Mouse (Mus musculus): ENCODE measurements at regions not wholly inside any gene's neighbourhood (a gene's known extent, or its start where the extent isn't known, plus 50 kb on each side); places are given as distances from the start of the nearest gene placed in this dataset.

DNA sequence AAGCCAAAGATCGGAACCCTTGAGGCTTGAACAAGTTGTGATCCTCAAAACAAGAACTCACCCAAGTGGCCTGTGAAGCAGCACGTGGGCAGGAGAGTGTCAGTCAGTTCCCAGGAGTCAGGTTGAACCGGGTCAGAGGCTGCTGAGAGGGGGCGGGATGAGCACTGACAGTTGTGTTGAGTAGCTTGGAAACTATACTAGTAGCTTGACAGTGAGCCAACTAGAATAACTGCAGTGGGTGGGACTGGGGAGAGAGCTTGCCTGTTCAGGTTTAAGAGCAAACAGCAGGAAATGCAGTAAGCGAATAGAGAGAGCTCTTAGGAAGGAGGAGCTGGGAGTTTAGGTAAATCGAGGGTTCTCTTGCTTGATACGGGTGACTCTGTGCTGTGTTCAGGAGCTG, 61.0 kb upstream of the Syt6 start:
- no peak for ATAC-seq (ENCODE audit: low TSS enrichment)

DNA sequence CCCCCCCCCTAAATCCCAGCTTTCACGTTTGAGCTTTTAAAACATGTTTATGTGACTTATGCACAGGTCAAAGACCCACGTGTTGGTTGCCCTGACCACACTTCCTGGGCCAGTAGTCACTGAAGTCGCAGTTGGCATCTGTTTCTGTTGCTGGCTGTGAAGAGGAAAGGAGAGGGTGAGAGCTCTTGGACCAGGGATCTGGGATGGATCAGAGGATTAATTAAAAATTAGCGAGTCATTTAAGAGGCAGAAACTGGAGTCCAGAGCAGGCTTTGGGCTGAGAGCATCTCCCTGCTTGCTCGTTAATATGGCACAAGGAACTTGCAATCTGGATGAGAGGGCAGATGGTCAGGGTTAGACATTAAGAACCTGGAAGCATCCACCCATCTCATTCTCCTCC, 59.1 kb upstream of the Syt6 start:
- no peak for ATAC-seq (ENCODE audit: low TSS enrichment)

DNA sequence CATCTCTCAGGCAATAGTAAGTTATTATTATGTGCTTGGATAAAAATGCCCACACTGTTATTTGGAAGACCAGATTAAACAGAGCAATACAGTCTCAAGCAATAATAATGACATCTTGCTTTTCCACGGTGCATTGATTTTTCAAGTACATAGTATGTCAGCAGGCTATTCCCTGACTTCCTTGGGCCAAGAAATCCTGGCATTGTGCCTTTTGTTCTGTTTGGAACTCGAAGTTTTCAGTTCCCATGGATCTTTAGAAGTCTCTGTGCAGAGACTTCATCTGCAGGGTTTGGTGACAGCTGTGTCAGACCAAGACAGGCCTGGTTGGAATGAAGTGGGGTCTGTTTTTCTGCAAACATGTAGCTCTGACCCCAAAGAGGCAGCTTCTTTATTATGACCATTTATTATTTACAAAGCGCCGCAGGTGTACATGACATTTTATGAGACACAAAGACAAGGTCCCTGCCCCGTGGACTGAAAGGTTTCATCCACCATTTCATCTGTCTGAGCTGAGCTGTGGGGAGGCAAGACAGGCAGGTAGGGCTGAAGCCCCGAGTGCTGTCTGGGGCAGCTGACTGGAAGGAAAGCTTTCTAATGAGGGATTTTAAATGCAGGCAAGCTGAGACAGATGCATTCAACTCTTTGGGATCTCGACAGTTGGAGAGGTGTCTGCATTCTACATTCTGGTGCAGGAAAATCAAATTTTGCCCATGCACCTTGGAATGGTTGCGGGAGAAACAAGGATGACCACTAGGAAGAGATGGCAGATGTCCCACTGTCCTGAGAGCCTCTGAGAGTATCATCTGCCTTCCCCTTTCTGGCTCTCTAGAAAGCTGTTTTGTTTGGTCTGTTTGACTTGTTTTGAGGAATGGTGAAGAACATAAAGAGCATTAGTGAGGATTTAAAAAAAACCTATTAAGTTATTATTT, 57.4 kb upstream of the Syt6 start:
- ATAC-seq (ENCODE audit: low TSS enrichment), result no peak

DNA sequence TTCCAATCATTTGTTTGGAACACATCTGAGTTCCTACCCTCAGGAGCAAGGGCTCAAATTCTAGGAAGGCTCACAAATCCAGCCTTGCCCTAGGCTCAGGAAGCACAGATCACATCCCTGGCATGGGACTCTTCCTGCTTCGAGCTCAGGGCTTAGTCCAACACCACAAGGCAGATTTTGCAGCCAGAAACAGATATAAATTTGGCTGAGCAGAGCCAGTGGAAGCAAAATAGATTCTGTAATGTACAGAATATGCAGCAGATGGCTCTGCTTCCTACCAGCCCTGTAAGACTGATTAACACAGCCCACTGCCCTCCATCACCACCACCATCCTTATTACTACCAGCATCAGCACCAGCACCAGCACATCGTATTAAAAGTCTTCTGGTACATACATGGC, 56.4 kb upstream of the Syt6 start:
- peak; percentile 97 for ATAC-seq (ENCODE audit: low TSS enrichment)
